20 mouse cellular contexts compared by ENCODE assay signal in genomic region chr11:113422598-113422997, GRCm38 (mm10).
DNase-seq lines count a peak whose midpoint lies in the region; ATAC-seq lines count a peak whose summit lies in the region.
"Had no signal": no experiment of that assay in that cellular context is flagged by ENCODE, and none has a peak within 500 bp of the region (broad histone marks: within the 10 kb centered on the region; RNA-seq: fewer than 3 reads in every experiment).

No protein-coding gene starts in this region.

- H3K27me3 ChIP-seq in megakaryocyte, embryonic 14.5 days (replicated peaks) = no peaks in the 10 kb centered on the region
- no peaks in the 10 kb centered on the region for H3K27me3 ChIP-seq in midbrain, embryonic 15.5 days (replicated peaks)
- H3K27me3 ChIP-seq in liver, embryonic 11.5 days (replicated peaks; ENCODE audit: control insufficient read depth, insufficient read depth, low read length) = no peaks in the 10 kb centered on the region
- H3K27me3 ChIP-seq: embryonic facial prominence, embryonic 12.5 days; forebrain, embryonic 13.5 days; forebrain, embryonic 15.5 days; Patski had no signal

- no peaks in the 10 kb centered on the region for H3K36me3 ChIP-seq in megakaryocyte, embryonic 14.5 days (replicated peaks; ENCODE audit: low read length)
- H3K36me3 ChIP-seq in midbrain, embryonic 15.5 days (replicated peaks) = no peaks in the 10 kb centered on the region
- no peaks in the 10 kb centered on the region; the same call in 1 of the 2 replicates for H3K36me3 ChIP-seq in liver, embryonic 11.5 days (ENCODE audit: control insufficient read depth, insufficient read depth, low read length)
- H3K36me3 ChIP-seq: embryonic facial prominence, embryonic 10.5 days; embryonic facial prominence, embryonic 12.5 days; forebrain, embryonic 15.5 days had no signal

- H3K9ac ChIP-seq in midbrain, embryonic 15.5 days = no peak overlapping the region
- no peak overlapping the region for H3K9ac ChIP-seq in liver, embryonic 11.5 days (ENCODE audit: low read depth, low read length)
- H3K9ac ChIP-seq: embryonic facial prominence, embryonic 12.5 days; forebrain, embryonic 13.5 days; forebrain, embryonic 15.5 days; forebrain, postnatal 0 days had no signal

- 94% methylated on average over 7 of the region's 7 CpGs for WGBS in midbrain, embryonic 15.5 days
- whole genome bisulfite sequencing in liver, embryonic 11.5 days = 87% methylated on average over 7 of the region's 7 CpGs

- H3K9me3 ChIP-seq in megakaryocyte, embryonic 14.5 days = peaks cover 11% of the 10 kb centered on the region
- no peaks in the 10 kb centered on the region for H3K9me3 ChIP-seq in midbrain, embryonic 15.5 days
- H3K9me3 ChIP-seq in liver, embryonic 11.5 days (ENCODE audit: control insufficient read depth, low read length) = no peaks in the 10 kb centered on the region
- H3K9me3 ChIP-seq: embryonic facial prominence, embryonic 10.5 days; embryonic facial prominence, embryonic 12.5 days; forebrain, embryonic 13.5 days; forebrain, embryonic 15.5 days had no signal

- peak; percentile 65 for ATAC-seq in granulocyte monocyte progenitor cell, adult 5-6 weeks (replicated peaks; ENCODE audit: poor library complexity, severe bottlenecking)
- no peak for ATAC-seq in midbrain, embryonic 15.5 days (replicated peaks)
- no peak for ATAC-seq in liver, embryonic 11.5 days (replicated peaks; ENCODE audit: low FRiP score)
- ATAC-seq: activated CD4-positive, CD25-positive, alpha-beta regulatory T cell, adult 4 months; forebrain, embryonic 13.5 days; forebrain, embryonic 15.5 days; forebrain, postnatal 0 days; Patski had no signal

- H3K4me3 ChIP-seq in megakaryocyte, embryonic 14.5 days (replicated peaks) = peak overlapping the region; percentile 87
- no peak overlapping the region for H3K4me3 ChIP-seq in midbrain, embryonic 15.5 days
- H3K4me3 ChIP-seq in liver, embryonic 11.5 days (ENCODE audit: low read depth, low read length) = no peak overlapping the region
- H3K4me3 ChIP-seq: embryonic facial prominence, embryonic 10.5 days; embryonic facial prominence, embryonic 12.5 days; forebrain, embryonic 13.5 days; forebrain, embryonic 15.5 days had no signal

- H3K4me2 ChIP-seq in midbrain, embryonic 15.5 days = no peak overlapping the region
- H3K4me2 ChIP-seq in liver, embryonic 11.5 days = no peak overlapping the region
- H3K4me2 ChIP-seq: embryonic facial prominence, embryonic 12.5 days; forebrain, embryonic 13.5 days; forebrain, embryonic 15.5 days had no signal

- peak; percentile 10 for DNase-seq in 416B (ENCODE audit: low read depth)
- DNase-seq in liver, embryonic 11.5 days (ENCODE audit: low spot score) = no peak
- DNase-seq in ovary, postnatal 10 days (ENCODE audit: low spot score) = no peak
- DNase-seq: adrenal gland, adult 8-10 months; adrenal gland, postnatal 14 days; adrenal gland, postnatal 36 days; cerebellum, adult 11-12 months; cerebellum, adult 2 months; cerebellum, adult 9-10 months; cerebellum, postnatal 25 days; forebrain, postnatal 0 days had no signal

- H3K27ac ChIP-seq in midbrain, embryonic 15.5 days = no peak overlapping the region
- no peak overlapping the region for H3K27ac ChIP-seq in liver, embryonic 11.5 days (ENCODE audit: low read depth, low read length)
- H3K27ac ChIP-seq: embryonic facial prominence, embryonic 12.5 days; forebrain, embryonic 13.5 days; forebrain, embryonic 15.5 days had no signal

- peaks cover 6% of the 10 kb centered on the region for H3K4me1 ChIP-seq in megakaryocyte, embryonic 14.5 days
- peaks cover 21% of the 10 kb centered on the region for H3K4me1 ChIP-seq in midbrain, embryonic 15.5 days
- no peaks in the 10 kb centered on the region for H3K4me1 ChIP-seq in liver, embryonic 11.5 days (replicated peaks; ENCODE audit: control insufficient read depth, insufficient read depth, low read length)
